In the genomic region with DNA sequence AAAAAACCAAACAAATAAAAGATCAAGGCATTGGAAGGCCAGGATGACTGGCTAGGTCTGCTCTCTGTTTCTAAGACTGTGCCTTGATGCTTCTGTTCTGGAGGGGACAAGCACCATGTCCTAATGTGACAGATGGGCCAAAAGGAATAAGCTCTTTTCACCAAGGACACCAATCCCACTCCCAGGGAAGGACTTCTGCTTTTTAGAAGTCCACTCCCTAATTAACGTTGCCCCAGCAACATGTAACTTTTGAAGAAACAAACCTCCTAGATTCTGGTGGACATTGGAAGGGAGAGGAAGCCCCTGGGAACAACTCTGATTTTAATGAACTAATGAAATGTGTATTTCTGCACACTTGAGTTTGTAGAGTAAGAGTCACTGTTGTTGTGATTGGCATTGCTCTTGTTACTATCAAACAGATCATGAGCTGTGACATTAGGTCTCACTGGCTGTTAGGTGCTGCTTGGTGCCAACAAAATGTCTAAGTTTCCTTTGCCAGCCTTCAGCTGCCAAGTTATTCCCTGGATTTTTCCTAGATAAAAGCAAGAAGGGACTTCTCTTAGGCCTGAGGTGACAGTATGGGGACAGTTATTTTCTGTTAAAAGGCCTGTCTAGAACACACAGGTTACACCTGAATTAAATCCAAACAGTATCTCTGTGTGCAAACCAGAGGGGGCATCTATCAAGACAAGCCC, we compare ENCODE assay signal across 11 mouse cellular contexts. TPM values are rescaled to one million over a fixed set of nuclear protein-coding genes. Genes with fewer than 3 reads are reported as not detected.
DNase-seq lines count a peak whose midpoint lies in the region; ATAC-seq and TF ChIP-seq lines count a peak whose summit lies in the region.
"Had no signal": no experiment of that assay in that cellular context is flagged by ENCODE, and none has a peak within 500 bp of the region (broad histone marks: within the 10 kb centered on the region; RNA-seq: fewer than 3 reads in every experiment).

No protein-coding gene starts in this region.

- no peak overlapping the region for H3K9ac ChIP-seq in hindbrain, embryonic 11.5 days (ENCODE audit: low read depth, low read length)
- no peak overlapping the region for H3K9ac ChIP-seq in hindbrain, embryonic 14.5 days
- no peak overlapping the region for H3K9ac ChIP-seq in stomach, embryonic 14.5 days (replicated peaks; ENCODE audit: low read depth, low read length)
- H3K9ac ChIP-seq in stomach, postnatal 0 days (ENCODE audit: low read length) = no peak overlapping the region
- no peak overlapping the region for H3K9ac ChIP-seq in forebrain, postnatal 0 days

- H3K36me3 ChIP-seq in hindbrain, embryonic 11.5 days (ENCODE audit: control insufficient read depth, insufficient read depth, low read length) = no peaks in the 10 kb centered on the region
- no peaks in the 10 kb centered on the region for H3K36me3 ChIP-seq in hindbrain, embryonic 14.5 days (replicated peaks; ENCODE audit: control insufficient read depth, insufficient read depth)
- no peaks in the 10 kb centered on the region for H3K36me3 ChIP-seq in stomach, embryonic 14.5 days (ENCODE audit: control insufficient read depth, insufficient read depth, low read length)
- H3K36me3 ChIP-seq in stomach, postnatal 0 days (ENCODE audit: control insufficient read depth, insufficient read depth, low read length) = no peaks in the 10 kb centered on the region
- H3K36me3 ChIP-seq in forebrain, postnatal 0 days (ENCODE audit: insufficient read depth) = no peaks in the 10 kb centered on the region

- no peak for TF ChIP-seq EP300 in stomach, postnatal 0 days (optimal IDR thresholded peaks at IDR 0.05)

- ATAC-seq in hindbrain, embryonic 11.5 days (ENCODE audit: low FRiP score) = 0 out of 2 replicates have a peak, but pooled peaks have one; percentile 4
- ATAC-seq in hindbrain, embryonic 14.5 days (ENCODE audit: low FRiP score) = no peak
- no peak for ATAC-seq in stomach, embryonic 14.5 days (ENCODE audit: insufficient number of reproducible peaks, insufficient read depth, low FRiP score, low read depth)
- no peak for ATAC-seq in stomach, postnatal 0 days (ENCODE audit: low FRiP score, low TSS enrichment)
- ATAC-seq in forebrain, postnatal 0 days = peak; percentile 9; the same call in 1 of the 2 replicates

- H3K9me3 ChIP-seq in hindbrain, embryonic 11.5 days (ENCODE audit: control insufficient read depth, low read length) = no peaks in the 10 kb centered on the region
- H3K9me3 ChIP-seq in hindbrain, embryonic 14.5 days (ENCODE audit: control insufficient read depth, low read length) = no peaks in the 10 kb centered on the region
- H3K9me3 ChIP-seq in stomach, embryonic 14.5 days (ENCODE audit: control insufficient read depth, low read depth, low read length) = no peaks in the 10 kb centered on the region
- no peaks in the 10 kb centered on the region for H3K9me3 ChIP-seq in stomach, postnatal 0 days (ENCODE audit: control insufficient read depth, low read length)
- H3K9me3 ChIP-seq in forebrain, postnatal 0 days (ENCODE audit: low read length) = no peaks in the 10 kb centered on the region

- no peak for TF ChIP-seq CTCF in stomach, postnatal 0 days (IDR thresholded peaks at IDR 0.05; ENCODE audit: low read depth)
- no peak for TF ChIP-seq CTCF in forebrain, postnatal 0 days (IDR thresholded peaks at IDR 0.05; ENCODE audit: low read depth)

- H3K27ac ChIP-seq in hindbrain, embryonic 11.5 days (ENCODE audit: low read depth, low read length) = no peak overlapping the region
- H3K27ac ChIP-seq in hindbrain, embryonic 14.5 days = no peak overlapping the region
- peak overlapping the region; percentile 59 for H3K27ac ChIP-seq in stomach, embryonic 14.5 days (ENCODE audit: low read length)
- H3K27ac ChIP-seq in stomach, postnatal 0 days (replicated peaks) = no peak overlapping the region
- no peak overlapping the region for H3K27ac ChIP-seq in forebrain, postnatal 0 days (ENCODE audit: low read depth, low read length)

- H3K4me3 ChIP-seq in hindbrain, embryonic 11.5 days (ENCODE audit: low read depth, low read length) = no peak overlapping the region
- H3K4me3 ChIP-seq in hindbrain, embryonic 14.5 days (replicated peaks; ENCODE audit: low read length) = no peak overlapping the region
- H3K4me3 ChIP-seq in stomach, embryonic 14.5 days (ENCODE audit: low read depth, low read length) = no peak overlapping the region
- H3K4me3 ChIP-seq in stomach, postnatal 0 days (ENCODE audit: low read depth, low read length) = no peak overlapping the region
- H3K4me3 ChIP-seq in forebrain, postnatal 0 days (ENCODE audit: low read depth, low read length) = no peak overlapping the region

- intact Hi-C loops in left cerebral cortex, postnatal 25 days (cut with DNase I) = loop anchor here (5.0 kb wide), 1 partner anchor 41 kb away; no protein-coding TSS in a partner anchor

- H3K4me2 ChIP-seq in hindbrain, embryonic 11.5 days (replicated peaks; ENCODE audit: low read depth, low read length) = no peak overlapping the region
- no peak overlapping the region for H3K4me2 ChIP-seq in hindbrain, embryonic 14.5 days (replicated peaks)
- H3K4me2 ChIP-seq in stomach, embryonic 14.5 days (replicated peaks; ENCODE audit: low read depth, low read length) = no peak overlapping the region
- no peak overlapping the region for H3K4me2 ChIP-seq in stomach, postnatal 0 days (replicated peaks; ENCODE audit: low read depth)
- H3K4me2 ChIP-seq in forebrain, postnatal 0 days (ENCODE audit: low read depth) = peak overlapping the region; percentile 31; the same call in 1 of the 2 replicates

- H3K27me3 ChIP-seq in hindbrain, embryonic 11.5 days (ENCODE audit: control insufficient read depth, insufficient read depth, low read length) = no peaks in the 10 kb centered on the region
- H3K27me3 ChIP-seq in hindbrain, embryonic 14.5 days (ENCODE audit: control insufficient read depth, insufficient read depth, low read length) = no peaks in the 10 kb centered on the region
- H3K27me3 ChIP-seq in stomach, embryonic 14.5 days (ENCODE audit: control insufficient read depth, insufficient read depth, low read length) = no peaks in the 10 kb centered on the region
- no peaks in the 10 kb centered on the region for H3K27me3 ChIP-seq in stomach, postnatal 0 days (ENCODE audit: control insufficient read depth, insufficient read depth, low read length)
- no peaks in the 10 kb centered on the region for H3K27me3 ChIP-seq in forebrain, postnatal 0 days (ENCODE audit: insufficient read depth, low read length)

- no peak for DNase-seq in hindbrain, embryonic 11.5 days (ENCODE audit: low spot score)
- no peak for DNase-seq in hindbrain, embryonic 14.5 days (ENCODE audit: low spot score)
- no peak for DNase-seq in stomach, postnatal 0 days (ENCODE audit: low spot score)
- no peak for DNase-seq in forebrain, postnatal 0 days
- DNase-seq in kidney, adult 11 months = no peak
- no peak for DNase-seq in left cerebral cortex, postnatal 25 days (ENCODE audit: low spot score in 2 of 2)
- DNase-seq: thymus, adult 2 months had no signal

- 0 out of 2 replicates have a peak, but pooled peaks cover 2% of the 10 kb centered on the region for H3K4me1 ChIP-seq in hindbrain, embryonic 11.5 days (replicated peaks; ENCODE audit: control insufficient read depth, insufficient read depth, low read length)
- peaks cover 13% of the 10 kb centered on the region for H3K4me1 ChIP-seq in hindbrain, embryonic 14.5 days (replicated peaks; ENCODE audit: control insufficient read depth, insufficient read depth, low read length)
- H3K4me1 ChIP-seq in stomach, embryonic 14.5 days (ENCODE audit: control insufficient read depth, insufficient read depth, low read length) = 0 out of 2 replicates have a peak, but pooled peaks cover 6% of the 10 kb centered on the region
- no peaks in the 10 kb centered on the region for H3K4me1 ChIP-seq in stomach, postnatal 0 days (replicated peaks; ENCODE audit: control insufficient read depth, insufficient read depth)
- H3K4me1 ChIP-seq in forebrain, postnatal 0 days (ENCODE audit: insufficient read depth) = peaks cover 14% of the 10 kb centered on the region

- WGBS in hindbrain, embryonic 11.5 days = 79% methylated on average over 1 of the region's 1 CpGs
- 71% methylated on average over 1 of the region's 1 CpGs for WGBS in hindbrain, embryonic 14.5 days
- WGBS in stomach, embryonic 14.5 days = 77% methylated on average over 1 of the region's 1 CpGs
- WGBS in stomach, postnatal 0 days = 71% methylated on average over 1 of the region's 1 CpGs
- WGBS in forebrain, postnatal 0 days = 31% methylated on average over 1 of the region's 1 CpGs

RNA-seq across cellular contexts. Expression of a gene that starts 4.9 kb away (rescaled TPM):
- not detected in 2 replicates for polyA plus RNA-seq in hindbrain, embryonic 11.5 days (2014; fragmentation: Nextera tagmentation; extraction: Ambion mirVana)
- polyA plus RNA-seq in hindbrain, embryonic 14.5 days (2014; fragmentation: Nextera tagmentation; extraction: Ambion mirVana) = not detected in 2 replicates
- polyA plus RNA-seq in stomach, embryonic 14.5 days (2014; fragmentation: Nextera tagmentation; extraction: Ambion mirVana) = not detected in 2 replicates
- polyA plus RNA-seq in stomach, postnatal 0 days (2015; fragmentation: Nextera tagmentation; extraction: Ambion mirVana) = not detected in 2 replicates
- total RNA-seq in forebrain, postnatal 0 days (2014; rRNA removed) = not detected in 2 replicates
- not detected in 2 replicates for polyA plus RNA-seq in forebrain, postnatal 0 days (2015; fragmentation: Nextera tagmentation; extraction: Ambion mirVana)
- not detected for total RNA-seq in left cerebral cortex, postnatal 25 days (2021)
- total RNA-seq: gastrocnemius, postnatal 4 days; megakaryocyte progenitor cell, adult 5-6 weeks had no signal
- polyA plus RNA-seq: neural tube, embryonic 14.5 days; thymus, adult 2 months had no signal

RNA-seq across cellular contexts. Expression of a gene that starts 35.4 kb away (rescaled TPM):
- 9.7 and 10.0 TPM in 2 replicates for polyA plus RNA-seq in hindbrain, embryonic 11.5 days (2014; fragmentation: Nextera tagmentation; extraction: Ambion mirVana)
- polyA plus RNA-seq in hindbrain, embryonic 14.5 days (2014; fragmentation: Nextera tagmentation; extraction: Ambion mirVana) = 29.3 and 31.8 TPM in 2 replicates
- polyA plus RNA-seq in stomach, embryonic 14.5 days (2014; fragmentation: Nextera tagmentation; extraction: Ambion mirVana) = 2.8 TPM in 2 replicates
- 0.38 and 0.50 TPM in 2 replicates for polyA plus RNA-seq in stomach, postnatal 0 days (2015; fragmentation: Nextera tagmentation; extraction: Ambion mirVana)
- total RNA-seq in forebrain, postnatal 0 days (2014; rRNA removed) = 22.2 and 23.5 TPM in 2 replicates
- 23.6 and 25.6 TPM in 2 replicates for polyA plus RNA-seq in forebrain, postnatal 0 days (2015; fragmentation: Nextera tagmentation; extraction: Ambion mirVana)
- 10 to 100 TPM; 14.1 to 14.6 TPM for total RNA-seq in left cerebral cortex, postnatal 25 days (2021)

RNA-seq across cellular contexts. Expression of a gene that starts 35.4 kb away (rescaled TPM):
- 19.6 and 25.5 TPM in 2 replicates for polyA plus RNA-seq in hindbrain, embryonic 11.5 days (2014; fragmentation: Nextera tagmentation; extraction: Ambion mirVana)
- polyA plus RNA-seq in hindbrain, embryonic 14.5 days (2014; fragmentation: Nextera tagmentation; extraction: Ambion mirVana) = 15.6 and 19.1 TPM in 2 replicates
- polyA plus RNA-seq in stomach, embryonic 14.5 days (2014; fragmentation: Nextera tagmentation; extraction: Ambion mirVana) = 22.1 and 23.9 TPM in 2 replicates
- 7.9 and 9.3 TPM in 2 replicates for polyA plus RNA-seq in stomach, postnatal 0 days (2015; fragmentation: Nextera tagmentation; extraction: Ambion mirVana)
- 18.8 and 19.2 TPM in 2 replicates for total RNA-seq in forebrain, postnatal 0 days (2014; rRNA removed)
- polyA plus RNA-seq in forebrain, postnatal 0 days (2015; fragmentation: Nextera tagmentation; extraction: Ambion mirVana) = 13.9 and 15.2 TPM in 2 replicates
- total RNA-seq in left cerebral cortex, postnatal 25 days (2021) = 10 to 100 TPM; 12.5 to 13.3 TPM

RNA-seq across cellular contexts. Expression of a gene that starts 47.1 kb away (rescaled TPM):
- polyA plus RNA-seq in hindbrain, embryonic 11.5 days (2014; fragmentation: Nextera tagmentation; extraction: Ambion mirVana) = 0.64 and 1.3 TPM in 2 replicates
- 0.47 TPM in 2 replicates for polyA plus RNA-seq in hindbrain, embryonic 14.5 days (2014; fragmentation: Nextera tagmentation; extraction: Ambion mirVana)
- 0.51 and 0.69 TPM in 2 replicates for polyA plus RNA-seq in stomach, embryonic 14.5 days (2014; fragmentation: Nextera tagmentation; extraction: Ambion mirVana)
- polyA plus RNA-seq in stomach, postnatal 0 days (2015; fragmentation: Nextera tagmentation; extraction: Ambion mirVana) = 0.19 and 0.31 TPM in 2 replicates
- 0.62 and 2.6 TPM in 2 replicates for total RNA-seq in forebrain, postnatal 0 days (2014; rRNA removed)
- polyA plus RNA-seq in forebrain, postnatal 0 days (2015; fragmentation: Nextera tagmentation; extraction: Ambion mirVana) = 0.67 and 0.90 TPM in 2 replicates
- total RNA-seq in left cerebral cortex, postnatal 25 days (2021) = under 1 TPM; 0.55 to 0.87 TPM

RNA-seq across cellular contexts. Expression of a gene that starts 47.2 kb away (rescaled TPM):
- polyA plus RNA-seq in hindbrain, embryonic 11.5 days (2014; fragmentation: Nextera tagmentation; extraction: Ambion mirVana) = 29.9 and 32.4 TPM in 2 replicates
- polyA plus RNA-seq in hindbrain, embryonic 14.5 days (2014; fragmentation: Nextera tagmentation; extraction: Ambion mirVana) = 14.4 and 18.2 TPM in 2 replicates
- 15.1 and 17.4 TPM in 2 replicates for polyA plus RNA-seq in stomach, embryonic 14.5 days (2014; fragmentation: Nextera tagmentation; extraction: Ambion mirVana)
- 4.1 and 4.7 TPM in 2 replicates for polyA plus RNA-seq in stomach, postnatal 0 days (2015; fragmentation: Nextera tagmentation; extraction: Ambion mirVana)
- 15.8 and 16.6 TPM in 2 replicates for total RNA-seq in forebrain, postnatal 0 days (2014; rRNA removed)
- 13.6 and 14.8 TPM in 2 replicates for polyA plus RNA-seq in forebrain, postnatal 0 days (2015; fragmentation: Nextera tagmentation; extraction: Ambion mirVana)
- 1 to 10 TPM; 7.8 to 7.9 TPM for total RNA-seq in left cerebral cortex, postnatal 25 days (2021)

Comparison
In these comparisons a context has a peak if more than half of its experiments do, and no peak if none do; other contexts are left out.
1. ATAC-seq: peak in hindbrain, embryonic 11.5 days (single experiment) and forebrain, postnatal 0 days (single experiment); none in hindbrain, embryonic 14.5 days (single experiment), stomach, embryonic 14.5 days (single experiment) and stomach, postnatal 0 days (single experiment).